ENCODE assay signal across 14 mouse cellular contexts in genomic region chr15:81568592-81568991, GRCm38 (mm10). TPM values are rescaled to one million over a fixed set of nuclear protein-coding genes. Genes with fewer than 3 reads are reported as not detected.
A peak's percentile ranks its signal among the peaks of the same experiment; 100 is the strongest.
DNase-seq lines count a peak whose midpoint lies in the region; ATAC-seq and TF ChIP-seq lines count a peak whose summit lies in the region.
"Had no signal": no experiment of that assay in that cellular context is flagged by ENCODE, and none has a peak within 500 bp of the region (broad histone marks: within the 10 kb centered on the region; RNA-seq: fewer than 3 reads in every experiment).

No protein-coding gene starts in this region.

- no peaks in the 10 kb centered on the region for H3K36me3 ChIP-seq in liver, embryonic 15.5 days (replicated peaks)
- no peaks in the 10 kb centered on the region for H3K36me3 ChIP-seq in splenic B cell, adult 2 months (ENCODE audit: control insufficient read depth, insufficient read depth, low read length, poor library complexity, severe bottlenecking)
- H3K36me3 ChIP-seq: embryonic facial prominence, embryonic 10.5 days had no signal

- H3K27me3 ChIP-seq in liver, embryonic 15.5 days = no peaks in the 10 kb centered on the region
- no peaks in the 10 kb centered on the region for H3K27me3 ChIP-seq in splenic B cell, adult 2 months (ENCODE audit: control insufficient read depth, insufficient read depth, low read length, poor library complexity, severe bottlenecking)

- TF ChIP-seq CTCF in bone marrow macrophage, adult 2 months (IDR thresholded peaks at IDR 0.05; ENCODE audit: low read depth, low read length) = no peak

- H3K4me3 ChIP-seq in bone marrow macrophage, adult 2 months (ENCODE audit: insufficient read depth, low read length) = peak overlapping the region; percentile 59
- no peak overlapping the region for H3K4me3 ChIP-seq in liver, embryonic 15.5 days (replicated peaks)
- H3K4me3 ChIP-seq: embryonic facial prominence, embryonic 10.5 days had no signal

- peaks cover 20% of the 10 kb centered on the region for H3K4me1 ChIP-seq in bone marrow macrophage, adult 2 months (ENCODE audit: control insufficient read depth, insufficient read depth, low read length)
- H3K4me1 ChIP-seq in liver, embryonic 15.5 days (replicated peaks) = peaks cover 7% of the 10 kb centered on the region; the same call in 1 of the 2 replicates
- H3K4me1 ChIP-seq: embryonic facial prominence, embryonic 10.5 days had no signal

- no peak overlapping the region for H3K9ac ChIP-seq in liver, embryonic 15.5 days

- no peak for TF ChIP-seq POLR2A in bone marrow macrophage, adult 2 months (IDR thresholded peaks at IDR 0.05; ENCODE audit: borderline replicate concordance, low read depth, low read length)

- H3K27ac ChIP-seq in bone marrow macrophage, adult 2 months (ENCODE audit: insufficient read depth, low read depth, low read length) = peak overlapping the region; percentile 98
- H3K27ac ChIP-seq in liver, embryonic 15.5 days (replicated peaks) = peak overlapping the region; percentile 38; the same call in 1 of the 2 replicates
- H3K27ac ChIP-seq: embryonic facial prominence, embryonic 10.5 days; hindbrain, postnatal 0 days had no signal

- H3K9me3 ChIP-seq in liver, embryonic 15.5 days (replicated peaks) = no peaks in the 10 kb centered on the region
- H3K9me3 ChIP-seq: embryonic facial prominence, embryonic 10.5 days had no signal

- H3K4me2 ChIP-seq in liver, embryonic 15.5 days = no peak overlapping the region; the same call in 1 of the 2 replicates

- peak; percentile 9 for DNase-seq in lung, postnatal 25 days (ENCODE audit: low spot score)
- DNase-seq in lung, adult 18-20 months = no peak
- peak; percentile 62 for DNase-seq in splenic B cell, adult 2 months (ENCODE audit: low read depth, low spot score)
- DNase-seq in thymus, postnatal 10 days (ENCODE audit: low spot score in 2 of 2) = no peak
- DNase-seq in frontal cortex, postnatal 36 days (ENCODE audit: low spot score in 2 of 2) = no peak
- DNase-seq: cerebellum, adult 2 months; kidney, adult 8-10 months; left cerebral cortex, postnatal 4 days; midbrain, embryonic 14.5 days; right cerebral cortex, postnatal 4 days had no signal

- ATAC-seq in liver, embryonic 15.5 days (ENCODE audit: insufficient read depth) = no peak
- ATAC-seq: hindbrain, postnatal 0 days had no signal

- 5% methylated on average over 2 of the region's 2 CpGs for WGBS in liver, embryonic 15.5 days (ENCODE audit: insufficient replicate concordance)

RNA-seq across cellular contexts. Expression of gene Ep300, which starts 16.6 kb away (rescaled TPM):
- 66.3 and 72.9 TPM in 2 replicates for polyA plus RNA-seq in bone marrow macrophage, adult 2 months (2012; ENCODE audit: insufficient read depth, insufficient read length, missing spikeins)
- polyA plus RNA-seq in liver, embryonic 15.5 days (2015; fragmentation: Nextera tagmentation; extraction: Ambion mirVana) = 6.1 and 7.9 TPM in 2 replicates

Comparison
In these comparisons a context has a peak if more than half of its experiments do, and no peak if none do; other contexts are left out.
1. DNase-seq: peak in lung, postnatal 25 days (single experiment) and splenic B cell, adult 2 months (single experiment); none in lung, adult 18-20 months (0 of 2), thymus, postnatal 10 days (0 of 2) and frontal cortex, postnatal 36 days (0 of 2).